Mouse (Mus musculus): ENCODE measurements at regions not wholly inside any gene's neighbourhood (a gene's known extent, or its start where the extent isn't known, plus 50 kb on each side); places are given as distances from the start of the nearest gene placed in this dataset.

DNA sequence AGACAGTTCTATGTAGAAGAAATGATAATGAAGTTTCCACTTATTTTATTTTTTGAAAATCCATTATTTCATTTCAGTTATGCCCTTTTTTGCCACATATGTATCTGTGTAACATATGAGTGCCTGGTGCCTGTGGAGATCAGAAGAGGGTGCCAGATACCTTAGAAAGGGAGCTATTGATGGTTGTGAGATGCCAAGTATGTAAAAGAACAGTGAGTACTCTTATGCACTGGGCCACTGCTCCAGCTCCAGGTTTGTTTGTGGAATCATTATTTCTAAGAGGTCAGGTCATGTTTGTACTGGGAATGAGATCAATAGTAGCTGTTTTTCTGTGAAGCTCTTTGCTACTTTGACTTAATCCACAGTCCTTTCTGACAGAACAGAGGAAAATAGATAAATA lies 68.1 kb downstream of the Cenpw start:
- DNase-seq, result no peak

DNA sequence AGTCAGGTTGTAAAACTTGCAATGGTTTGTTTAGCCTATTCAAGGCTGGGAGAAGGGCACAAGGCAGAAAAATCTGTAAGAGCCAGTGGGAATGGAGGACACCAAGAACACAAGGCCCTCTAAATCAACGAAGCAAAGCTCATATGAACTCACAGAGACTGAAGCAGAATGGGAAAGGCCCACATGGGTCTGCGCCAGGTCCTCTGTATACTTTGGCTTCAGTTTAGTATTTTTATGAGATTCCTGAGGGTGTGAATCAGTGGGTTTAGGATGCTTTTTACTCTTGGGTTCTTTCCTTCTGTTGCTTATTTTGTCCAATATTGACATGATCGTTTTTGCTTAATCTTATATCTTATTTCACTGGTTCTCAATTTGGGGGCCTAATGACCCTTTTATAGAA lies 90.0 kb downstream of the Cenpw start:
- no peak for DNase-seq

DNA sequence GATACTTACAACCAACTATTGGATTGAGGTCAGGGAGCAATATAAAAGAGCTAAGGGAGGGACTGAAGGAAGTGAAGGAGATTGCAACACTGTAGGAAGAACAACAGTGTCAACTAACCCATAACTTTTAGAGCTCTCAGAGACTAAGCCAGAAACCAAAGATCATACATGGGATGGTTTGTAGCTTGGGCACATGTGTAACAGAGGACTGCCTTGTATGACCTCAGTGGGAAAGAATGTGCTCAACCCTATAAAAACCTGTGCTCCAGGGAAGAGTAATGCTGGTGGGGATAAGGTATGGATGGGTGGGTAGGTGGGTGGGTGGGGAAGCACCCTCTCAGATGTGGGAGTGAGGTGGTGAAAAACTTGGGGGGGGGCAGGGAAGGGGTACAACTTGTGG lies 97.9 kb downstream of the Cenpw start:
- DNase-seq, result no peak

DNA sequence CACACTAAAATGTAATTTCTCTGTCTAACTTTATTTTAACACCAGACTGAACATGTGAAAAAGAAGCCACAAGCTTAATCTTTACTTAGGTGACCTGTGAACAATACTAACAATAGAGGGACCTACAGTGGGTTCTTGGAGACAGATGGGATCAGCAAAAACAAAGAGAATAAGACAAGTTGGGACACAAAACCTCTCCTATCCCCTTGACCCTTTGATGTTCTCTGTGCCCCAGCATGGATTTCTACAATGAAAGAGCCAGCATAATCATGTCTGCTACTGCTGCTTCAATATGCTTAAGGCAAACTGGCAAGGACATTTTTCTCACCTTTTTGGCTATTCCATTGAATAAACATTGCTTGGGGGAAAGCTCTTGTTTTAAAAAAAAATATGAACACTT lies 105.8 kb downstream of the Cenpw start:
- DNase-seq, result no peak

DNA sequence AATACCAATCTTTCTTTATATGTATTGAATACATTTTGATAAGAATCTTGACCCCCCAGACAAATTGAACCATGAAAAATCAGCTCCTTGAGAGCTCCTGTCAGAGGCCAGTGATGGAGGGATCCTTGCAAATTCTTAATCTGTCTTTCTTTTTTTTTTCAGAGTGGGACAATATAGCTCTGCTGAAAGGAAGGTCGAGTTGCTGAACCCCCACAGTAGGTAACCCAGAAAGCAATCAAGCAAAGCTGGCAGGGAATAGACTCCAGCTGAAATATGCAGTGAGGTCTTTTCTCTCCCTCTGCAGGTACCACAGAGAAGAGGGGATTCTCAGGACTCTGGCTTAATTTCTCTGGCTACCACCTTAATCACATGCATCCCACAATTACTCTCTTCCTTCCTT lies 108.8 kb downstream of the Cenpw start:
- DNase-seq, result no peak

DNA sequence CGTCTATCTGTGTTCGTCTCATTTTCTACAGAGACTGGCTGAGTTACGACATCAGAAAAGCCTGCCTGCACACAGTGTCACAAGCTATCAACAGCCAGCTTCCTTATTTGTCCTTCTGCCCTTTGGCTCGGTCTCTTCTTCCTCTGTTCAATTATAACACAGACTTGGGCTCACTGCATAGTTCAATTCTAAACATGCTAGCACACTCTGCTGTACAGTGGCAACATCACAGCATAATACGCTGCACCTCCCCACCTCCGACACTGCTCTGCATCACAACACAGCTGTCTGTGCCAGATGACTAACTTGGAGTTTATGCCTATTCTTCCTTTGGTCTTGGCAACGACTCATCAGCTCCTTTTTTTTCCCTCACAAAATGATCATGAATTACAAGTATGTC lies 111.0 kb downstream of the Cenpw start:
- peak; percentile 16 to 17 for DNase-seq

DNA sequence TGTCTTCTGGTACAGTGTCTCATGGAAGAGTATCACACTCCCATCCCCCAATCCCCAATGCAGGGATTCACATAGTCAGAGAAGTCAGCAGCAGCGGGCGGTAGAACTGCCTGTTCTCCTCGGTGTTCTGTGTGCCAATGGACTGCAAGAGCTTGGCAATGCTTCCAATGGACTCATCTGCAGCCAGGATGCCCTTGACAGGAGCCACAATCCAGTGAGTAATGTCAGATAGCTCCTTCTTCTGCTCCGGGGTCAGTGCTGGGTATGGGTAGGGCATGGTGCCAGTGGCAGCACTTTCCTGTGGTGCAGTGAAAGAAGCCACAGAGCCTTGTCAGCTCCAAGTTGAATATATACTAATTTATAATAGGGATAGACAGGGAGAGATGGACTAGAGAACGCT lies 115.3 kb downstream of the Cenpw start:
- peak; percentile 59 to 60 for DNase-seq

DNA sequence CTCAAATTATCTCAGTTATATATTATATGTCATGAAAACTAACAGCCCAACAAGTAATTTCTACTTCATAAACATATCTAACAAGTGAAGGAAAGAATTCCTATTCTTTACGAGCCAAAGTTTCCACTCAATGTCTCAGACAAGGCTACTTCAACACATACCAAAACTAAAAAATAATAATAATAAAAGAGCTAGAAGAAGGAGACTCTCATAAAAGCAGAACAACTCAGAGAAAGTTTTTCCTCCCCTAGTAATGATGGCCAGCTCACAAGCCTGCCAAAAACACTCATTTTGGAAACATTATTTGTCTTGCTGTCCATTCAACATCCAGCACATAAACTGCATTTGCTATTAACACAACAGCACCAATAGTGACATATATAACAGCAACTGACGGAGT lies 133.7 kb downstream of the Cenpw start:
- no peak for DNase-seq

DNA sequence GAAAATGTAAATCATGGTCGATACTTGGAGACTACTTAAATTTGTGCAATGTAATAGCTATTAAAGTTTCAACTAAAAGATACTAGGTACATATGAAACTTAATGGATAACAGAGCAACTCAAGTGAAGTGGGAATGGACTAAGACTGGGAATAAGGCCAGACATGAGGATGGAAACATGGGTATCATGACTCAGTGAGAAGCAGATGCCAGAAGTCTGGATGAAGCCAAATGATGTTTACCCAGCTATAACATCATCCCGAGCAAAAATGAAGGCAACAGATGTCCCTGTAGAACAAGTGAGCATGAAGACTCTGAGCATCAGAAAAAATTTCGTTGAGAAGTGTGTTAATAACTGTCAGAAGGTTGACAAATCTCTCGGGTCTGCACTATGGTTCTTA lies 169.7 kb downstream of the Cenpw start:
- DNase-seq, result no peak

DNA sequence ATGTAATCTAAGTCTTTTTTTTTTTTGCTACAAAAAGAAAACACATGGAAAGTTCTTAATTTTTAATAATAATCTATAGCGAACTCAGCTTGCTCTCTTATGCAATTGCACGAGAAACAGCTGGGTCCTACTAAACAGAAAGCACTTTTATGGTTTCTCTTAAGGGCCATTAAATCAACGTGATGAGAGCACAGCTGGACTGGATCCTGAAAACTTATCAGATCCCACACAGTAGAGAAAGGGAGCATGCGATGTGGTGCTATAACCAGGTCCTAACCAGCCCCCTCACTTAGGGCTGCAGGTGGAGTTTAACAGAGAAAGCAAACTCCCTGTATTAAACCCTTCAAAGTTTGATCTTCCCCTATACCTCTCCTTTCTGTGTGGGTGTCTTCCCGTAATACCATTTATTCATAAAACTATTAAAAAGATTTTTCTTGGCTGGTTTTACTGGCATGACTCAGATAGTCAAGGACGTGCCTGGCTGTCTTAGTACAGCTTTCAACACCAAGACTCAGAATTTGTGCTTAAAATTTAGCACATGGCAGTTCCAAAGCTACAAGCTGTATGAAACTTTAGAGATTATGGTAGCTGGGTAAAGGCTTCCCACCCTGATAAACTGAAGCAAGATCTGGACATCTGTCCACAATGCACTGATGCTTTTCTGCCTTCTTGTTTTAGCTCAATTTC lies 197.3 kb downstream of the Cenpw start:
- DNase-seq, result peak; percentile 0 to 3

DNA sequence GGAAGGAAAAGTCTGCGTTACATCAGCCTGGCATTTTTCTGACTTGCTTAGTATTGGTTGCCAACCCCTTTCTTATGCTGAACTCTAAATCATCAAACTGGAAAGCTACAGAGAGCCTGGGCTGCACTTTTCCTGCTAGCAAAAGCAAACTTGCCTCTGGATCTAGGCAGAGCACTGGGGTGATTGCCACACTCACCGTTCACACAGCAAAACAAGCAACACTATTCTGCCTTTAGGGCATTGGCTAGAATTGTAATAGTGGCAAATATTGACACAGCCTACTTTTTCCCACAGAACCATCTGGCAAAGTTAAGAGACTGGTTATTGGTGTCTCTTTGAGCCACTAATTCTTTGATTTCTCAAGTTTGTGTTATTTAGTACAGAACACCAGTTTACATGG lies 199.5 kb downstream of the Cenpw start:
- DNase-seq, result no peak

DNA sequence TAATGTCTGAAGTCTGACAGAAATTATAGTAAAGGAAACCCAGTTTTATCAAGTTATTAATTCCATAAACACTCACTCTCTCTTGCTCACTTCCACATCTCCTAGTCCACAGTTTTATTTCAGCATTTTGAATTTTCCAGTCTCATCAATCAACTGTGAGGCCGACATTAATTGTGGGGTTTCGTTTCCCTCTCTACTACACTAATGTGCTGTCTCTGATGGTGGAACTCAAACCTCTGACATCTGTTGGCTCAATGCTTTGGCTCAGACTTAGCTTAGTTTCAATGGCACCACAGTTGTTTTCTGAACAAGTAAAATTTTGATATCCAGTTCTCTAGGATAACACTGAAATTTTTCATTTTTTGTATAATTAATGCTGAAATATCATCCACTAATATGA lies 218.8 kb downstream of the Cenpw start:
- DNase-seq, result no peak

Measured in adrenal gland, postnatal 36 days (tissue).